Mouse (Mus musculus) liver, postnatal 0 days (tissue): ENCODE results near the gene Acvr2b.

Experiments
- CTCF ChIP-seq: sonication (generic); IDR thresholded peaks from 2 replicates; pipeline ENCODE4 v1.5.1; 2016; ENCODE audit warnings: antibody characterized with exemption, low read depth
- EP300 ChIP-seq: IDR thresholded peaks from 2 replicates; pipeline ENCODE4 v1.6.1; 2016; ENCODE audit warnings: antibody characterized with exemption, low read depth, mild to moderate bottlenecking

DNA sequence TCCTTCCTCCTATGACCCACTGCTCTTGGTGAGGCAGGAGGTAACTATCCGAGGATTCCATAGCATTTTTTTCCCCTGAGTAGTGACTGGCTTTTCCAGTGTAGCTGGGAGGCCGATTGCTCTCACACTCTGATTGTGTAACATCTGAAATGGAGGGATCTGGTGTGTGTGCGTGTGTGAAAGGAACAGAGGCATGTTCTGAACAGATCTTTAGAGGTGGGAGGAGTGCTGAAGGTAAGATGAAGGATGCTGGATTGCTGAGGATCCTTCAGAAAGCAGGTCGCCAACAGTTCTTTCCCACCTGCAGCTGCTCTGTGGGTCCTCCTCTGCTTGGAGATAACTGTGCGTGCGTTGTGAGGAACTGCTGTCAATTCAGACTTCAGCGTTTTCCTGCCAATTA, 567 bp upstream of the Acvr2b start:
- no peak for TF ChIP-seq CTCF
- no peak for TF ChIP-seq EP300
